Mouse (Mus musculus) heart, embryonic 11.5 days (tissue): ENCODE results near the gene Gm20509. TPM values are rescaled to one million over a fixed set of nuclear protein-coding genes. Genes with fewer than 3 reads are reported as not detected.

Experiments
- ATAC-seq: fragments of 200-750 bp; cut with Nextera tagmentation; replicated peaks from 2 replicates; pipeline ENCODE4 v1.8.0; 2017; ENCODE audit warnings: moderate library complexity; ENCODE audit not compliant: insufficient number of reproducible peaks, low FRiP score, low TSS enrichment
- H3K27ac ChIP-seq: fragments of 300-500 bp; sonication (generic); 2 replicates; pipeline ENCODE4 v1.5.1; 2014; ENCODE audit warnings: mild to moderate bottlenecking, low read depth, low read length
- H3K27me3 ChIP-seq: fragments of 300-500 bp; sonication (generic); 2 replicates; pipeline ENCODE4 v1.6.1; 2014; ENCODE audit warnings: mild to moderate bottlenecking, low read length, mixed read lengths; ENCODE audit not compliant: control insufficient read depth, insufficient read depth
- H3K36me3 ChIP-seq: fragments of 300-500 bp; sonication (generic); 2 replicates; pipeline ENCODE4 v1.6.1; 2014; ENCODE audit warnings: mild to moderate bottlenecking, low read length, moderate library complexity, mixed read lengths; ENCODE audit not compliant: control insufficient read depth, insufficient read depth
- H3K4me1 ChIP-seq: fragments of 300-500 bp; sonication (generic); 2 replicates; pipeline ENCODE4 v1.6.1; 2014; ENCODE audit warnings: low read length; ENCODE audit not compliant: control insufficient read depth, insufficient read depth
- H3K4me2 ChIP-seq: fragments of 300-500 bp; sonication (generic); 2 replicates; pipeline ENCODE4 v1.6.1; 2014; ENCODE audit warnings: mild to moderate bottlenecking, moderate library complexity
- H3K4me3 ChIP-seq: fragments of 300-500 bp; sonication (generic); 2 replicates; pipeline ENCODE4 v1.5.1; 2014; ENCODE audit warnings: low read depth, low read length
- H3K9ac ChIP-seq: fragments of 300-500 bp; sonication (generic); 2 replicates; pipeline ENCODE4 v1.6.1; 2014; ENCODE audit warnings: mild to moderate bottlenecking, low read depth, low read length, moderate library complexity
- H3K9me3 ChIP-seq: fragments of 300-500 bp; sonication (generic); replicated peaks from 2 replicates; pipeline ENCODE4 v1.6.1; 2016; ENCODE audit warnings: low read length; ENCODE audit not compliant: control insufficient read depth
- WGBS: fragments of 180-500 bp; shearing (Covaris S2); extraction: QIAGEN DNeasy Blood & Tissue Kit; methylation state at CpG from one replicate; pipeline ENCODE4 v1.1.7; 2014; ENCODE audit not compliant: insufficient replicate concordance; 5-methylcytosine and 5-hydroxymethylcytosine counted together
- polyA plus RNA-seq: library from polyadenylated mRNA; unstranded; fragments of >200 nt; fragmentation: Nextera tagmentation; extraction: Ambion mirVana; gene quantifications from 2 replicates; pipeline ENCODE4 v1.2.1, GENCODE M21; 2014

Gm20509 gene
- polyA plus RNA-seq, 1 experiment from 2014 or later, result not detected

- no peak for ATAC-seq
- Histone ChIP-seq H3K4me2 (no peak overlapping the region), H3K9ac (no peak overlapping the region), H3K4me3 (no peak overlapping the region), H3K36me3 (no peaks in the 10 kb centered on the region), H3K27ac (no peak overlapping the region), H3K9me3 (no peaks in the 10 kb centered on the region), H3K27me3 (no peaks in the 10 kb centered on the region; the same call in 1 of the 2 replicates), H3K4me1 (no peaks in the 10 kb centered on the region)
- WGBS, result 62% methylated on average over 16 of the region's 16 CpGs
Observed at GRCm38 (mm10) chr9:73089222-73089920, 12.9 kb upstream of the Gm20509 start.

- peaks cover 2% of the 10 kb centered on the region; the same call in 1 of the 2 replicates for H3K27me3 ChIP-seq
- H3K36me3 ChIP-seq, result no peaks in the 10 kb centered on the region
- WGBS, result 68% methylated on average over 10 of the region's 10 CpGs
- no peak overlapping the region for H3K4me3 ChIP-seq
- H3K9ac ChIP-seq, result no peak overlapping the region
- H3K4me1 ChIP-seq, result no peaks in the 10 kb centered on the region
- no peak for ATAC-seq
- no peak overlapping the region for H3K27ac ChIP-seq
- H3K9me3 ChIP-seq, result no peaks in the 10 kb centered on the region
- no peak overlapping the region for H3K4me2 ChIP-seq
Observed at GRCm38 (mm10) chr9:73090121-73090520, 12.1 kb upstream of the Gm20509 start.

GRCm38 (mm10) chr9:73091747-73092146 is 10.5 kb upstream of the Gm20509 start:
- no peak overlapping the region for H3K27ac ChIP-seq
- ATAC-seq, result no peak

GRCm38 (mm10) chr9:73094580-73094979 is 7.7 kb upstream of the Gm20509 start:
- Histone ChIP-seq H3K9me3 (no peaks in the 10 kb centered on the region), H3K4me1 (no peaks in the 10 kb centered on the region), H3K4me2 (no peak overlapping the region), H3K9ac (no peak overlapping the region), H3K4me3 (no peak overlapping the region), H3K36me3 (no peaks in the 10 kb centered on the region), H3K27me3 (peaks cover 6% of the 10 kb centered on the region; the same call in 1 of the 2 replicates), H3K27ac (no peak overlapping the region)
- no peak for ATAC-seq
- 52% methylated on average over 17 of the region's 17 CpGs for WGBS

More at GRCm38 (mm10) chr9:73091747-73092146, 10.5 kb upstream of the Gm20509 start:
- Histone ChIP-seq H3K4me3 (no peak overlapping the region), H3K36me3 (no peaks in the 10 kb centered on the region), H3K9me3 (no peaks in the 10 kb centered on the region), H3K4me1 (no peaks in the 10 kb centered on the region), H3K9ac (no peak overlapping the region), H3K27me3 (peaks cover 6% of the 10 kb centered on the region; the same call in 1 of the 2 replicates), H3K4me2 (no peak overlapping the region)
- WGBS, result 0% methylated on average over 1 of the region's 1 CpGs

- 75% methylated on average over 2 of the region's 2 CpGs for WGBS
- Histone ChIP-seq H3K9me3 (no peaks in the 10 kb centered on the region), H3K27me3 (peaks cover 18% of the 10 kb centered on the region), H3K4me1 (no peaks in the 10 kb centered on the region), H3K27ac (no peak overlapping the region), H3K9ac (no peak overlapping the region), H3K4me2 (no peak overlapping the region), H3K36me3 (no peaks in the 10 kb centered on the region), H3K4me3 (no peak overlapping the region)
- no peak for ATAC-seq
Observed at GRCm38 (mm10) chr9:73097898-73098297, 4.4 kb upstream of the Gm20509 start.

- H3K27me3 ChIP-seq, result peaks cover 36% of the 10 kb centered on the region
- no peak for ATAC-seq
- H3K4me3 ChIP-seq, result no peak within 1 kb of the TSS
- H3K9me3 ChIP-seq, result no peaks in the 10 kb centered on the region
- H3K9ac ChIP-seq, result no peak within 1 kb of the TSS
- H3K4me2 ChIP-seq, result no peak within 1 kb of the TSS
- 0 out of 2 replicates have a peak, but pooled peaks cover 4% of the 10 kb centered on the region for H3K4me1 ChIP-seq
- 84% methylated on average over 5 of the region's 5 CpGs for WGBS
- H3K36me3 ChIP-seq, result no peaks in the 10 kb centered on the region
- no peak within 1 kb of the TSS for H3K27ac ChIP-seq
Observed at GRCm38 (mm10) chr9:73101536-73101935, 734 bp upstream of the Gm20509 start, which contains the start of gene Khdc3. TSS of gene Khdc3 (plus strand) at chr9:73101836.

- Histone ChIP-seq H3K9me3 (no peaks in the 10 kb centered on the region), H3K27me3 (peaks cover 38% of the 10 kb centered on the region), H3K36me3 (no peaks in the 10 kb centered on the region), H3K27ac (no peak overlapping the region), H3K4me1 (0 out of 2 replicates have a peak, but pooled peaks cover 4% of the 10 kb centered on the region), H3K9ac (peak overlapping the region; percentile 64), H3K4me3 (peak overlapping the region; percentile 42), H3K4me2 (peak overlapping the region; percentile 73)
- ATAC-seq, result no peak
- 4% methylated on average over 60 of the region's 60 CpGs for WGBS
Observed at GRCm38 (mm10) chr9:73103159-73103879, 1.0 kb downstream of the Gm20509 start.

GRCm38 (mm10) chr9:73103880-73104198 is 1.6 kb downstream of the Gm20509 start:
- Histone ChIP-seq H3K9me3 (no peaks in the 10 kb centered on the region), H3K4me3 (peak overlapping the region; percentile 42), H3K4me2 (peak overlapping the region; percentile 73), H3K36me3 (no peaks in the 10 kb centered on the region), H3K4me1 (0 out of 2 replicates have a peak, but pooled peaks cover 4% of the 10 kb centered on the region), H3K9ac (no peak overlapping the region), H3K27me3 (peaks cover 38% of the 10 kb centered on the region), H3K27ac (no peak overlapping the region)
- 43% methylated on average over 5 of the region's 5 CpGs for WGBS
- ATAC-seq, result no peak
